Mouse (Mus musculus) heart, adult 2 months (tissue): ENCODE data around the gene Abhd5.

Experiments
- CTCF ChIP-seq: fragments of 200-600 bp; IDR thresholded peaks from 2 replicates; pipeline ENCODE4 v1.8.1; 2022; ENCODE audit warnings: antibody characterized with exemption, mild to moderate bottlenecking, moderate library complexity
- EP300 ChIP-seq: fragments of 200-500 bp; IDR thresholded peaks from 2 replicates; pipeline ENCODE4 v1.6.1; 2011; ENCODE audit warnings: low read depth, low read length, control low read depth; ENCODE audit not compliant: insufficient read depth
- POLR2A ChIP-seq: fragments of 200-500 bp; IDR thresholded peaks from 2 replicates; pipeline ENCODE4 v1.6.1; 2011; ENCODE audit warnings: mild to moderate bottlenecking, low read depth, low read length, control low read depth; ENCODE audit not compliant: insufficient read depth

- TF ChIP-seq CTCF: no peak
- TF ChIP-seq POLR2A: no peak
- no peak for TF ChIP-seq EP300
Observed at GRCm38 (mm10) chr9:122354240-122354639, 2.8 kb downstream of the Abhd5 start.
